Mouse (Mus musculus): ENCODE data around the gene Aox1.

GRCm38 (mm10) chr1:58114666-58115375 lies 85.1 kb downstream of the Aox1 start:
- TF ChIP-seq CTCF (IDR thresholded peaks at IDR 0.05; ENCODE audit: low read depth) = no peak
- TF ChIP-seq EP300 (optimal IDR thresholded peaks at IDR 0.05) = no peak

Data from stomach, postnatal 0 days (tissue).